Mouse (Mus musculus): ENCODE results near the gene Rnase1.

DNA sequence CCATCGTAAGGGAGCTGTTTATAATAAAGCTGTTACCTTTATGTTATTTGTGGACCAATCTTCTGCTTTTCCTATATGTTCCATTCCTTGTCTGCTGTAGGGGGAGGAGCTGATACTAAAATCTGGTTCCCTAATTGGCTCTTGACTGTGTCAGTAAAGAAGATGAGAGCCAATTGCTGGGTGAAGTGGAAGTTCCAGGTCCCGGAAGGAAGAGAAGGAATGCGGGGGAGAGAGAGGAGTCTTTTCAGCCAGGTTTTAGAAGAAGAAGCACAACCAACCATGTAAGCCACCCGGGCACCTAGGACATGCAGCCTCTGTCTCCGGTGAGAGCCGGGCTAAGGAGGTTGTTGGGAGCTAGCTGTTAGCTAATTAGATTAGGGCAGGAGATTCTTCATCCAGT is 20.9 kb downstream of the Rnase1 start:
- TF ChIP-seq CTCF (IDR thresholded peaks at IDR 0.05) (no peak), EP300 (IDR thresholded peaks at IDR 0.05) (no peak)

Data from lung, postnatal 0 days (tissue).